Mouse (Mus musculus): ENCODE measurements around the gene B9d1.

B9d1 gene

GRCm38 (mm10) chr11:61541106-61541505 is 36.2 kb downstream of the B9d1 start:
- DNase-seq (ENCODE audit: low spot score): no peak

- DNase-seq (ENCODE audit: low spot score): no peak
Observed at GRCm38 (mm10) chr11:61545586-61545985, 40.6 kb downstream of the B9d1 start.

GRCm38 (mm10) chr11:61546452-61546851 is 41.5 kb downstream of the B9d1 start:
- no peak for DNase-seq (ENCODE audit: low spot score)

GRCm38 (mm10) chr11:61547710-61548109 is 42.8 kb downstream of the B9d1 start:
- no peak for DNase-seq (ENCODE audit: low spot score)

GRCm38 (mm10) chr11:61550631-61551030 is 45.7 kb downstream of the B9d1 start:
- DNase-seq (ENCODE audit: low spot score): no peak

GRCm38 (mm10) chr11:61553015-61553754 is 48.2 kb downstream of the B9d1 start:
- no peak for DNase-seq (ENCODE audit: low spot score)

GRCm38 (mm10) chr11:61559572-61559971 is 54.6 kb downstream of the B9d1 start:
- DNase-seq (ENCODE audit: low spot score): no peak

DNA sequence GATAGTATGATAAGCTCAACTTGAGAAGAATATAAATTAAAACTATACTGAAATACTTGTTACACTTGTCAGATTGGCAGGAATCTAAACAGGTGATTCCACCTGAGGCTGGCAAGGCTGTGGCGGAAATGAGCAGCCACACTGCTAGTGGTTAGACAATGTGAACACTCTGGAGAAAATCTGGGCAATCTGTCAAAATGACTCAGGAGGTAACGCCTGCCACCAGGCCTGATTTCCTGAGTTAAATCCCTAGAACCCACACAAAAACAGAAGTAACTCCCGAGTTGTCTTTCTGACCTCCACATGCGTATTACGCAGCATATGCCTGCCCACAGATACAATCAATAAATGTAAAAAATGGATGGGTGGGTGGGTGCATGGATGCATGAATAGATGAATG is 57.5 kb downstream of the B9d1 start:
- DNase-seq (ENCODE audit: low spot score): no peak

Measured in spleen, adult 12 weeks (tissue).